Mouse (Mus musculus): ENCODE results near the gene Fam131c. TPM values are rescaled to one million over a fixed set of nuclear protein-coding genes. Genes with fewer than 3 reads are reported as not detected.

The Fam131c gene
- total RNA-seq, 2 experiments from 2014 or later = 3.4 to 4.7 TPM

GRCm38 (mm10) chr4:141429381-141429780 is 61.4 kb downstream of the Fam131c start:
- H3K27ac ChIP-seq = no peak overlapping the region
- no peak overlapping the region for H3K4me3 ChIP-seq
- no peak for TF ChIP-seq CTCF (IDR thresholded peaks at IDR 0.05)
- intact Hi-C loops (cut with DNase I) = no loop called here
- no peak for DNase-seq (ENCODE audit: extremely low spot score in 1 of 2, low spot score in 2 of 2)

- peak; percentile 62 for TF ChIP-seq CTCF (IDR thresholded peaks at IDR 0.05)
- H3K4me3 ChIP-seq = no peak overlapping the region
- H3K27ac ChIP-seq = no peak overlapping the region
- peak in 1 of 2 experiments; percentile 40 for DNase-seq (ENCODE audit: extremely low spot score in 1 of 2, low spot score in 2 of 2)
- intact Hi-C loops (cut with DNase I) = loop anchor here (1.0 to 2.0 kb wide), 2 partner anchors 26 to 145 kb away; no protein-coding TSS in a partner anchor
Observed at GRCm38 (mm10) chr4:141429847-141430246, 61.8 kb downstream of the Fam131c start.

GRCm38 (mm10) chr4:141430997-141431396 is 63.0 kb downstream of the Fam131c start:
- Histone ChIP-seq H3K27ac (no peak overlapping the region), H3K4me3 (no peak overlapping the region)
- intact Hi-C loops (cut with DNase I) = loop anchor here (1.0 to 2.0 kb wide), 3 partner anchors 27 to 144 kb away; no protein-coding TSS in a partner anchor
- DNase-seq (ENCODE audit: extremely low spot score in 1 of 2, low spot score in 2 of 2) = peak; percentile 59 to 65
- TF ChIP-seq CTCF (IDR thresholded peaks at IDR 0.05) = peak; percentile 97

GRCm38 (mm10) chr4:141432666-141433065 is 64.6 kb downstream of the Fam131c start:
- DNase-seq (ENCODE audit: extremely low spot score in 1 of 2, low spot score in 2 of 2) = no peak
- no peak overlapping the region for H3K4me3 ChIP-seq
- no peak for TF ChIP-seq CTCF (IDR thresholded peaks at IDR 0.05)
- intact Hi-C loops (cut with DNase I) = no loop called here
- no peak overlapping the region for H3K27ac ChIP-seq

- no peak overlapping the region for H3K4me3 ChIP-seq
- H3K27ac ChIP-seq = no peak overlapping the region
- intact Hi-C loops (cut with DNase I) = no loop called here
- no peak for TF ChIP-seq CTCF (IDR thresholded peaks at IDR 0.05)
- DNase-seq (ENCODE audit: extremely low spot score in 1 of 2, low spot score in 2 of 2) = no peak
Observed at GRCm38 (mm10) chr4:141433191-141433590, 65.2 kb downstream of the Fam131c start.

Small RNA genes lying within 50 kb of the gene (microRNA-seq; reads per million reads assigned to microRNA genes)
- gene Gm25690 = 0 reads per million in 2 experiments

Other genes with a start within 250 kb of the Fam131c start
- gene Szrd1, start 228.4 kb upstream of the Fam131c start, total RNA-seq (2021) = 10 to 100 TPM; 44.4 to 59.1 TPM
- gene Fbxo42, start 220.3 kb upstream of the Fam131c start, total RNA-seq (2021) = 10 to 100 TPM; 29.3 to 30.3 TPM
- 1 to 10 TPM; 2.7 to 4.4 TPM for gene Rsg1, start 154.3 kb upstream of the Fam131c start, total RNA-seq (2021)
- gene Arhgef19, start 128.7 kb upstream of the Fam131c start, total RNA-seq (2021) = 10 to 100 TPM; 17.1 to 18.2 TPM
- 1 to 10 TPM; 1.3 to 1.9 TPM for gene Epha2, start 67.0 kb upstream of the Fam131c start, total RNA-seq (2021)
- gene Clcnka, start 30.5 kb downstream of the Fam131c start, total RNA-seq (2021) = under 1 TPM in 1 of 2 experiments, not detected in 1; 0.36 TPM
- gene Clcnkb, start 47.8 kb downstream of the Fam131c start, total RNA-seq (2021) = not detected
- under 1 TPM; 0.40 to 0.57 TPM for gene Hspb7, start 52.6 kb downstream of the Fam131c start, total RNA-seq (2021)
- gene Srarp, start 67.9 kb downstream of the Fam131c start, total RNA-seq (2021) = 1 to 10 TPM; 3.8 to 4.2 TPM
- 10 to 100 TPM; 45.3 to 46.4 TPM for gene Zbtb17, start 76.4 kb downstream of the Fam131c start, total RNA-seq (2021)
- 10 to 100 TPM; 68.0 to 73.2 TPM for gene Spen, start 170.4 kb downstream of the Fam131c start, total RNA-seq (2021)
- gene Fblim1, start 237.9 kb downstream of the Fam131c start, total RNA-seq (2021) = 1 to 10 TPM in 1 of 2 experiments, under 1 TPM in 1; 0.75 to 1.1 TPM

Data from left cerebral cortex, adult 2 months (tissue).